Mouse (Mus musculus) embryonic fibroblast, embryonic 13.5 days (primary cell): ENCODE results near the gene Gpx1.

ENCODE experiments used
- CTCF ChIP-seq: IDR thresholded peaks from 2 replicates; pipeline ENCODE4 v1.5.1; 2011; ENCODE audit warnings: mild to moderate bottlenecking, control low read depth, low read length, moderate library complexity, borderline replicate concordance; ENCODE audit not compliant: insufficient read depth
- POLR2A ChIP-seq: IDR thresholded peaks from 2 replicates; pipeline ENCODE4 v1.6.1; 2011; ENCODE audit warnings: low read depth, mild to moderate bottlenecking, control low read depth, low read length, moderate library complexity

GRCm38 (mm10) chr9:108378234-108378633 lies 39.5 kb downstream of the Gpx1 start:
- TF ChIP-seq POLR2A (no peak), CTCF (no peak)
